8 mouse cellular contexts compared by ENCODE assay signal in genomic region chr3:57470981-57471601, GRCm38 (mm10). TPM values are rescaled to one million over a fixed set of nuclear protein-coding genes. Genes with fewer than 3 reads are reported as not detected.
A peak's percentile ranks its signal among the peaks of the same experiment; 100 is the strongest.
DNase-seq lines count a peak whose midpoint lies in the region; ATAC-seq and TF ChIP-seq lines count a peak whose summit lies in the region.

No protein-coding gene starts in this region.

- no peak overlapping the region for H3K9ac ChIP-seq in intestine, postnatal 0 days (ENCODE audit: low read depth, low read length)
- no peak overlapping the region for H3K9ac ChIP-seq in liver, embryonic 11.5 days (ENCODE audit: low read depth, low read length)
- H3K9ac ChIP-seq in neural tube, embryonic 11.5 days (ENCODE audit: low read length): no peak overlapping the region; the same call in 1 of the 2 replicates

- H3K4me2 ChIP-seq in intestine, postnatal 0 days (replicated peaks; ENCODE audit: low read depth): peak overlapping the region; percentile 48
- peak overlapping the region; percentile 30; the same call in 1 of the 2 replicates for H3K4me2 ChIP-seq in liver, embryonic 11.5 days
- peak overlapping the region; percentile 28 for H3K4me2 ChIP-seq in neural tube, embryonic 11.5 days (ENCODE audit: low read depth)

- no peaks in the 10 kb centered on the region for H3K27me3 ChIP-seq in intestine, postnatal 0 days (replicated peaks; ENCODE audit: control insufficient read depth, insufficient read depth, low read length)
- no peaks in the 10 kb centered on the region for H3K27me3 ChIP-seq in liver, embryonic 11.5 days (replicated peaks; ENCODE audit: control insufficient read depth, insufficient read depth, low read length)
- H3K27me3 ChIP-seq in neural tube, embryonic 11.5 days (ENCODE audit: control insufficient read depth, insufficient read depth, low read length): no peaks in the 10 kb centered on the region

- no peak for TF ChIP-seq CTCF in intestine, postnatal 0 days (IDR thresholded peaks at IDR 0.05; ENCODE audit: low read depth)

- peak; percentile 89 for DNase-seq in ZHBTc4 (ENCODE audit: low read depth, low spot score)
- DNase-seq in heart, adult 18-20 months: peak; percentile 56 to 61
- DNase-seq in liver, embryonic 11.5 days (ENCODE audit: low spot score): no peak
- DNase-seq in neural tube, embryonic 11.5 days (ENCODE audit: low spot score): peak; percentile 45
- DNase-seq in c-Kit-positive CD71-positive TER-119-positive erythroid progenitor cells, embryonic 14.5 days (ENCODE audit: low spot score): no peak
- DNase-seq in cerebellum, adult 18-20 months: no peak

- no peaks in the 10 kb centered on the region for H3K9me3 ChIP-seq in intestine, postnatal 0 days (ENCODE audit: control insufficient read depth)
- no peaks in the 10 kb centered on the region for H3K9me3 ChIP-seq in liver, embryonic 11.5 days (ENCODE audit: control insufficient read depth, low read length)
- no peaks in the 10 kb centered on the region for H3K9me3 ChIP-seq in neural tube, embryonic 11.5 days (ENCODE audit: control insufficient read depth, low read length)

- no peak for ATAC-seq in intestine, postnatal 0 days
- no peak for ATAC-seq in liver, embryonic 11.5 days (replicated peaks; ENCODE audit: low FRiP score)
- peak; percentile 16; the same call in 1 of the 2 replicates for ATAC-seq in neural tube, embryonic 11.5 days (ENCODE audit: insufficient read depth, low FRiP score, low TSS enrichment)

- peaks cover 16% of the 10 kb centered on the region for H3K4me1 ChIP-seq in brown adipose tissue, adult 24 weeks (ENCODE audit: control insufficient read depth, insufficient read depth, insufficient read length, low read length)
- H3K4me1 ChIP-seq in intestine, postnatal 0 days (replicated peaks; ENCODE audit: control insufficient read depth, insufficient read depth, low read length): no peaks in the 10 kb centered on the region
- peaks cover 2% of the 10 kb centered on the region; the same call in 1 of the 2 replicates for H3K4me1 ChIP-seq in liver, embryonic 11.5 days (replicated peaks; ENCODE audit: control insufficient read depth, insufficient read depth, low read length)
- peaks cover 16% of the 10 kb centered on the region for H3K4me1 ChIP-seq in neural tube, embryonic 11.5 days (ENCODE audit: control insufficient read depth, insufficient read depth, low read length)

- no peaks in the 10 kb centered on the region for H3K36me3 ChIP-seq in intestine, postnatal 0 days (ENCODE audit: control insufficient read depth, insufficient read depth)
- H3K36me3 ChIP-seq in liver, embryonic 11.5 days (ENCODE audit: control insufficient read depth, insufficient read depth, low read length): no peaks in the 10 kb centered on the region
- H3K36me3 ChIP-seq in neural tube, embryonic 11.5 days (ENCODE audit: control insufficient read depth, insufficient read depth, low read length): no peaks in the 10 kb centered on the region

- H3K27ac ChIP-seq in brown adipose tissue, adult 24 weeks (replicated peaks; ENCODE audit: low read depth, low read length): peak overlapping the region; percentile 97
- H3K27ac ChIP-seq in intestine, postnatal 0 days (ENCODE audit: low read depth, low read length): no peak overlapping the region
- no peak overlapping the region for H3K27ac ChIP-seq in liver, embryonic 11.5 days (ENCODE audit: low read depth, low read length)
- peak overlapping the region; percentile 56 for H3K27ac ChIP-seq in neural tube, embryonic 11.5 days (ENCODE audit: low read depth, low read length)

- H3K4me3 ChIP-seq in brown adipose tissue, adult 24 weeks (ENCODE audit: insufficient read depth, low read depth, low read length): peak overlapping the region; percentile 42
- no peak overlapping the region for H3K4me3 ChIP-seq in intestine, postnatal 0 days (ENCODE audit: low read depth, low read length)
- H3K4me3 ChIP-seq in liver, embryonic 11.5 days (ENCODE audit: low read depth, low read length): no peak overlapping the region
- peak overlapping the region; percentile 1; the same call in 1 of the 2 replicates for H3K4me3 ChIP-seq in neural tube, embryonic 11.5 days (ENCODE audit: low read depth, low read length)

- WGBS in intestine, postnatal 0 days: 22% methylated on average over 15 of the region's 15 CpGs
- WGBS in liver, embryonic 11.5 days: 26% methylated on average over 15 of the region's 15 CpGs
- WGBS in neural tube, embryonic 11.5 days: 2% methylated on average over 15 of the region's 15 CpGs

RNA-seq across cellular contexts. Expression of gene Tm4sf4, which starts 46.0 kb away (rescaled TPM):
- polyA plus RNA-seq in brown adipose tissue, adult 24 weeks (2012; ENCODE audit: insufficient read depth, insufficient read length, missing spikeins): not detected in 2 replicates
- total RNA-seq in heart, adult 18-20 months (2021): not detected
- 95.5 and 110 TPM in 2 replicates for polyA plus RNA-seq in intestine, postnatal 0 days (2015; fragmentation: Nextera tagmentation; extraction: Ambion mirVana)
- polyA plus RNA-seq in liver, embryonic 11.5 days (2014; fragmentation: Nextera tagmentation; extraction: Ambion mirVana): 13.7 and 15.8 TPM in 2 replicates
- polyA plus RNA-seq in neural tube, embryonic 11.5 days (2014; fragmentation: Nextera tagmentation; extraction: Ambion mirVana): 0.37 and 0.45 TPM in 2 replicates

Comparison
In these comparisons a context has a peak if more than half of its experiments do, and no peak if none do; other contexts are left out.
1. DNase-seq: peak in ZHBTc4 (single experiment), heart, adult 18-20 months (2 of 2) and neural tube, embryonic 11.5 days (single experiment); none in liver, embryonic 11.5 days (single experiment), c-Kit-positive CD71-positive TER-119-positive erythroid progenitor cells, embryonic 14.5 days (single experiment) and cerebellum, adult 18-20 months (0 of 2).
2. H3K27ac ChIP-seq: peak in brown adipose tissue, adult 24 weeks (single experiment) and neural tube, embryonic 11.5 days (single experiment); none in intestine, postnatal 0 days (single experiment) and liver, embryonic 11.5 days (single experiment).
3. H3K4me3 ChIP-seq: peak in brown adipose tissue, adult 24 weeks (single experiment) and neural tube, embryonic 11.5 days (single experiment); none in intestine, postnatal 0 days (single experiment) and liver, embryonic 11.5 days (single experiment).
4. RNA of gene Tm4sf4, which starts 46.0 kb away (polyA plus RNA-seq): 95.5 to 110 TPM in intestine, postnatal 0 days and 13.7 to 15.8 TPM in liver, embryonic 11.5 days; 0.37 to 0.45 TPM in neural tube, embryonic 11.5 days and not detected in brown adipose tissue, adult 24 weeks; every median in the first group is over 10 times any median in the second.
5. Peak in every context shown above with its lines, with median percentiles within 50 percentile points of each other: H3K4me2 ChIP-seq.